Mouse (Mus musculus) intestine, postnatal 0 days (tissue): Measurements from ENCODE around the gene Acss3. TPM values are rescaled to one million over a fixed set of nuclear protein-coding genes. Genes with fewer than 3 reads are reported as not detected.

Experiments
- ATAC-seq: fragments of 200-750 bp; cut with Nextera tagmentation; 2 replicates; pipeline ENCODE4 v1.8.0; 2017; ENCODE audit warnings: mild to moderate bottlenecking, moderate TSS enrichment, moderate library complexity
- H3K27ac ChIP-seq: fragments of 300-500 bp; sonication (generic); 2 replicates; pipeline ENCODE4 v1.5.1; 2014; ENCODE audit warnings: mild to moderate bottlenecking, low read depth, low read length, moderate library complexity
- H3K27me3 ChIP-seq: fragments of 300-500 bp; sonication (generic); replicated peaks from 2 replicates; pipeline ENCODE4 v1.6.1; 2014; ENCODE audit warnings: low read length, mixed read lengths; ENCODE audit not compliant: control insufficient read depth, insufficient read depth
- H3K36me3 ChIP-seq: fragments of 300-500 bp; sonication (generic); 2 replicates; pipeline ENCODE4 v1.6.1; 2014; ENCODE audit warnings: mild to moderate bottlenecking, moderate library complexity; ENCODE audit not compliant: control insufficient read depth, insufficient read depth
- H3K4me1 ChIP-seq: fragments of 300-500 bp; sonication (generic); replicated peaks from 2 replicates; pipeline ENCODE4 v1.6.1; 2014; ENCODE audit warnings: antibody characterized with exemption, low read length, mixed read lengths; ENCODE audit not compliant: control insufficient read depth, insufficient read depth
- H3K4me2 ChIP-seq: fragments of 300-500 bp; sonication (generic); replicated peaks from 2 replicates; pipeline ENCODE4 v1.6.1; 2014; ENCODE audit warnings: low read depth, mild to moderate bottlenecking, moderate library complexity
- H3K4me3 ChIP-seq: fragments of 300-500 bp; sonication (generic); 2 replicates; pipeline ENCODE4 v1.5.1; 2014; ENCODE audit warnings: low read depth, low read length
- H3K9ac ChIP-seq: fragments of 300-500 bp; sonication (generic); 2 replicates; pipeline ENCODE4 v1.6.1; 2014; ENCODE audit warnings: mild to moderate bottlenecking, low read depth, low read length
- H3K9me3 ChIP-seq: fragments of 300-500 bp; sonication (generic); 2 replicates; pipeline ENCODE4 v1.6.1; 2016; ENCODE audit warnings: mixed run types; ENCODE audit not compliant: control insufficient read depth
- CTCF ChIP-seq: sonication (generic); IDR thresholded peaks from 2 replicates; pipeline ENCODE4 v1.5.1; 2016; ENCODE audit warnings: low read depth, mild to moderate bottlenecking, control low read depth, antibody characterized with exemption, moderate library complexity
- WGBS: fragments of 180-500 bp; shearing (Covaris S2); extraction: QIAGEN DNeasy Blood & Tissue Kit; methylation state at CpG from one replicate; pipeline ENCODE4 v1.1.7; 2014; 5-methylcytosine and 5-hydroxymethylcytosine counted together
- polyA plus RNA-seq: library from polyadenylated mRNA; unstranded; fragments of >200 nt; fragmentation: Nextera tagmentation; extraction: Ambion mirVana; gene quantifications from 2 replicates; pipeline ENCODE4 v1.2.1, GENCODE M21; 2015

Acss3 gene
- polyA plus RNA-seq: 0.05 and 0.13 TPM in 2 replicates

- no peaks in the 10 kb centered on the region for H3K4me1 ChIP-seq
- no peak within 1 kb of the TSS for H3K27ac ChIP-seq
- TF ChIP-seq CTCF: no peak
- no peaks in the 10 kb centered on the region for H3K36me3 ChIP-seq
- no peaks in the 10 kb centered on the region for H3K27me3 ChIP-seq
- peak within 1 kb of the TSS; percentile 46 for H3K4me3 ChIP-seq
- no peaks in the 10 kb centered on the region for H3K9me3 ChIP-seq
- H3K4me2 ChIP-seq: peak within 1 kb of the TSS; percentile 72
- 5% methylated on average over 17 of the region's 17 CpGs for WGBS
- peak within 1 kb of the TSS; percentile 35; the same call in 1 of the 2 replicates for H3K9ac ChIP-seq
- ATAC-seq: peak; percentile 68
Observed at GRCm38 (mm10) chr10:107123529-107124335, at the start of gene Acss3. TSS of gene Acss3 (minus strand) at chr10:107123668.

GRCm38 (mm10) chr10:107172003-107172689 lies 48.7 kb upstream of the Acss3 start:
- H3K27ac ChIP-seq: no peak overlapping the region
- H3K36me3 ChIP-seq: no peaks in the 10 kb centered on the region
- H3K9ac ChIP-seq: no peak overlapping the region
- H3K4me3 ChIP-seq: no peak overlapping the region
- TF ChIP-seq CTCF: no peak
- H3K27me3 ChIP-seq: no peaks in the 10 kb centered on the region
- no peak overlapping the region for H3K4me2 ChIP-seq
- ATAC-seq: no peak
- H3K4me1 ChIP-seq: no peaks in the 10 kb centered on the region
- WGBS: 75% methylated on average over 3 of the region's 3 CpGs
- H3K9me3 ChIP-seq: no peaks in the 10 kb centered on the region

GRCm38 (mm10) chr10:107166486-107166885 lies 43.0 kb upstream of the Acss3 start:
- WGBS: 92% methylated on average over 3 of the region's 3 CpGs
- ATAC-seq: no peak
- no peak overlapping the region for H3K27ac ChIP-seq
- H3K9me3 ChIP-seq: no peaks in the 10 kb centered on the region
- no peak for TF ChIP-seq CTCF
- no peak overlapping the region for H3K4me3 ChIP-seq
- H3K36me3 ChIP-seq: no peaks in the 10 kb centered on the region
- H3K27me3 ChIP-seq: no peaks in the 10 kb centered on the region
- H3K9ac ChIP-seq: no peak overlapping the region
- H3K4me2 ChIP-seq: no peak overlapping the region
- no peaks in the 10 kb centered on the region for H3K4me1 ChIP-seq

GRCm38 (mm10) chr10:107148759-107149158 lies 25.3 kb upstream of the Acss3 start:
- WGBS: 94% methylated on average over 1 of the region's 1 CpGs
- Histone ChIP-seq H3K36me3 (no peaks in the 10 kb centered on the region), H3K4me1 (no peaks in the 10 kb centered on the region), H3K27ac (no peak overlapping the region), H3K27me3 (no peaks in the 10 kb centered on the region), H3K9me3 (no peaks in the 10 kb centered on the region), H3K4me3 (no peak overlapping the region), H3K4me2 (no peak overlapping the region), H3K9ac (no peak overlapping the region)
- no peak for ATAC-seq
- TF ChIP-seq CTCF: no peak

GRCm38 (mm10) chr10:107144016-107144415 lies 20.5 kb upstream of the Acss3 start:
- no peaks in the 10 kb centered on the region for H3K27me3 ChIP-seq
- no peak overlapping the region for H3K27ac ChIP-seq
- no peaks in the 10 kb centered on the region for H3K4me1 ChIP-seq
- no peak overlapping the region for H3K4me3 ChIP-seq
- H3K36me3 ChIP-seq: no peaks in the 10 kb centered on the region
- no peak overlapping the region for H3K4me2 ChIP-seq
- WGBS: 33% methylated on average over 1 of the region's 1 CpGs
- no peak for TF ChIP-seq CTCF
- ATAC-seq: no peak
- H3K9me3 ChIP-seq: no peaks in the 10 kb centered on the region
- no peak overlapping the region for H3K9ac ChIP-seq

- Histone ChIP-seq H3K27me3 (no peaks in the 10 kb centered on the region), H3K4me3 (no peak overlapping the region), H3K36me3 (no peaks in the 10 kb centered on the region), H3K4me2 (no peak overlapping the region), H3K9ac (no peak overlapping the region), H3K27ac (no peak overlapping the region), H3K4me1 (no peaks in the 10 kb centered on the region), H3K9me3 (no peaks in the 10 kb centered on the region)
- 33% methylated on average over 1 of the region's 1 CpGs for WGBS
- no peak for ATAC-seq
- TF ChIP-seq CTCF: no peak
Observed at GRCm38 (mm10) chr10:107142910-107143309, 19.4 kb upstream of the Acss3 start.
